Mouse (Mus musculus) spleen, postnatal 10 days (tissue): ENCODE data around the gene Igflr1.

Experiments used
- DNase-seq, 2 experiments: peaks; one replicate each; pipeline ENCODE4 v3.0.0; 2021 to 2022; ENCODE audit warnings: low spot score in 2 of 2

Gene Igflr1

DNA sequence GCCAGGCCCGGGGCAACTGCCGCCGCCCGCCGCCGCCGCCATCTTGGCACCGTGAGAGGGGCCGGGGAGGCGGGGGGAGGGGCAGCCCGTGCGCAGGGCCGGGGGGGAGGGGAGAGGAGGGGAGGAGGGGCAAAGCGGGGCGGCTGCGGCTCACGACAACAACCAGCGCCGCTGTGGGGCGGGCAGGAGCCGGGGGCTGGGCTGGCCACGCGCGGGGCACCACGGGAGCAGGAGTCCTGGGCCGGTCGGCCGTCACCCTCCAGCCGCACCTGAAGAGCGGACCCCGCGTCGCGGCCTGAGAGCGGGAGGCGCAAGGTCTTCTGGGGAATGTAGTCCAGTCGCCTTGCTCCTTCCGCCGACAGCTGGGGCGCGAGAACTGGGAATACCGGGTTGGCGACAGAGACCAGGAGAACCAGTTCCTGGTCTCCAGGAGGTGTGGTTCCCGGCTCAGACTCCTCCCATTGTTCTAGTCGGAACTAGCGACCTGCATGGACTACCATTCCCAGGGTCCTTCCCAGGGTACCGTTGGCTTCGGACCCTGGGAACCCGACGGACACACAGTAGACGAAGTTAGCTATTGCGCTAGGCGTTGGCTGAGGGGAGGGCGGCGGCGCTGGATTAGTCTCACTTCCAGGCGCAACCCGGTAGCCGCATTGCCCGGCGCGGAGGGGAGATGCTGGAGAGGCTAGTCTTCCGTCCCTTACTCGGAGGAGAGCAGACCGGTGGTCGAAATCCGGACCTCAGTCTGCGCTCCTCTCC, 23.6 kb downstream of the Igflr1 start, which contains the start of gene Kmt2b:
Kmt2b (minus strand) TSS at position 51 of the 759 bp plus-strand sequence.
- peak; percentile 89 to 95 for DNase-seq

DNA sequence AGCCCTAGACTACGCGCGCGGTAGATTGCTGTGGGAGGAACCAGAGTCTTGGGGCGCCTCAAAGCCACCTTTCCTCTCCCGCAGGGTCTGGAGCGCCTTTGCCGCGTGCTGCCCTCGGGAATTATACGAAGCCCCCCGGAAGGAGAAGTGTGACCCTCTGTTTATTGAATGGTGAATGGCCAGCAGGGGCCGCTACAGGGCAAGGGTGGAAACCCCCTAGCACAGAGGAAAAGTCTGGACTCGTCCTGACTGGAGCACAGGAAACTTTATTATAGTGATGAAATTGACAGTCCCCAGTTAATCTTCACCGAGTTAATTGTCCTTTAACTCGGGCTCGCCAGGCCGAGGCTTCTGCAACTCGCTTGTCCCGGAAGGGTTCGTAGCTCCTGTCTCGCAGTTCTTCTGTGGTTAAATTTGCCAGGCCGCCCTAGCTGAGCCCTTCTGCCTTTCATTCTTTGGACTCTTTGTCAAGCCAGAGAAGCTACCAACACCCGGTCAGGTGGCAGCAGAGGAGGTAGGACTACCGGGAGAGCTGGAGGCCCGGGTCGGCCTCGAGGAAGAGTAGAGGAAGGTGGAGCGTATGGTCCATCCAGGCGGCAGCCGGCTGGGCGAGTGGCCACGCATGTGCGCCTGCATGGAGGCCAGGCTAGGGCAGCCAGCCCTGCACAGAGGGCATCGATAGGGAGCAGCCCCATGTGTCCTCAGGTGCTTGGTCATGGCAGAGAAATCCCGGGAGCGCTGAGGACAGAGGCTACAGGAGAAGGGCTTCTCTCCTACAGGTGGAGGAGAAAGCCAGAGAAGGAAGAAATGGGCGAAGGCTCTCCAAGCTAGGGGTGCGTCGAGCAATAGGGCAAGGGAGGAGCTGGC, 24.4 kb downstream of the Igflr1 start:
- peak; percentile 86 to 91 for DNase-seq

DNA sequence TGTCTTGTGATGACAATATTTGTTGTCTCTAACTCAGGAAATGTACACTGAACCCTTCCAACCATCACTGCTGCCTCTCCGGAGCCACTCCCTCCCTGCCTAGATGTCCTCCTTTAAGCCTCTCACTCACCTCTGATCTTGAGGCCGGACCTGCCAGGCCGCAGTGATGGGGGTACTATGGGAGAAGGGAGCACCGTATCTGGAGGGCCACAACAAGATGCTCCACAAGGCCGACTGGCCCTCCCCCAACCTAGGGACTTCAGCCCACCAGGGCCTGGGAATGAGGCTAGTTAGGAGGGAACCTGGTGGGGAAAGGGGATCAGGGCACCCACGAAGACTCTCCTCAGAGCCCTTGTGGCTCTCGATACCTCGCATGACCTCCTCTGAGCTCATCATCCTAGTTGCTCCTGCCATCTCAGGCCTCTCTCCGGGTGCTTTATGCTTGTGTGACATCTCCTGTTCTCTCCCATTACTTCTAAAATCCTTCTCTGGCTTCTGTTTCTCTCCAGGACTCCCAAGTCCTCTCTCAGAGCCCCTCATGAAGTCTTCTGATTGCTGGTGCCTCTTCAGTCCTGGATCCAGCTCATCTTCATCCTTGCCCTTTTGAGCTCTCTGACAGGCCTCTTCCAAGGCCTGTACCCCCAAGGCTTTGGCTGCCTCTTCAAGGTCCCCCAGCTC, 25.8 kb downstream of the Igflr1 start:
- no peak for DNase-seq

DNA sequence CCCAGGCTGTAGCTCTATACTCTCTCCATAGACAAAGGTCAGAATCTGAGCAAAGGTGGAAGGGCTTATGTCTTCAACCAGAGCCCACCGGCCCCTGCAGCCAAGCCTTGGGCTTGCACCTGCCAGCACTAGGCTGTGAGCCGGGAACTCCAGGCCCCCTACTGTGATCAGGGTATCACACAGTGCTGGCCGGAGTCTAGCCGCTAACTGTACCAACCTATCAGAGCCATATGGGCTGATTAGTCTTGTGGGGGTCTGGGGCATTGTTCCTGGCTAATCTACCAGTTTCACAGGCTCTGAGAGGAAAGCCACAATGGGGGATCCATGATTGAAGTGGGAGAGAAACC, 26.4 kb downstream of the Igflr1 start:
- DNase-seq, result no peak

DNA sequence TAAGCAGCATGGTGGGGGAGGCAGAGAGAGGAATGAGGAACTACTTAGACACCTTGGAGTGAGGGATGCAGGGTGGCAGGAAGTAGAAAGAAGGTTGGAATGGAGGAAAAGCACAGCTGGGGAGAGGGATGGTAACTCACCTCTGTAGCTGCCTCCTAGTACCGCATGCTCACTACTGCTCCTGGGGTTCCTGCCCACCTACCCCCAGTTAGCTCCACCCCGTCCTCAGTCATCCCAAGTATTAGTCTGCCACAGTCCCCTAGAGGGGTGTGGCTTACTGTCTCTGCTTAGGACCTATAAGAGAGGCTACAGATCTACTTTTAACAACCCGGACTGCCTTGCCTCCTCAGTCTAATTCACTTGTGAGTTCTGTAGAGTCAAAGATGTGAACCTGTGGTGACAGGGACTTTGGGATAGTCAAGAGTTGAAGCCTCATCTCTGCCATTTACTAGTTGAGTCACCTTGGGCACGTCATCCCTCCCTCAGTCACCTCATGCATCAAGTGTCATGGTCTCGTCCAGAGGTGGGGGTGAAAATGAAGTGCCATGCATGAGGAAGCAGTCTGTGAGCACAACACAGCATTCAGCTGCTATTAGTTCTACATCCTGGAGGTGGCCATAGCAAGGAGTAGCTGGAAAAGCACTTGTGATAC, 27.7 kb downstream of the Igflr1 start:
- no peak for DNase-seq

DNA sequence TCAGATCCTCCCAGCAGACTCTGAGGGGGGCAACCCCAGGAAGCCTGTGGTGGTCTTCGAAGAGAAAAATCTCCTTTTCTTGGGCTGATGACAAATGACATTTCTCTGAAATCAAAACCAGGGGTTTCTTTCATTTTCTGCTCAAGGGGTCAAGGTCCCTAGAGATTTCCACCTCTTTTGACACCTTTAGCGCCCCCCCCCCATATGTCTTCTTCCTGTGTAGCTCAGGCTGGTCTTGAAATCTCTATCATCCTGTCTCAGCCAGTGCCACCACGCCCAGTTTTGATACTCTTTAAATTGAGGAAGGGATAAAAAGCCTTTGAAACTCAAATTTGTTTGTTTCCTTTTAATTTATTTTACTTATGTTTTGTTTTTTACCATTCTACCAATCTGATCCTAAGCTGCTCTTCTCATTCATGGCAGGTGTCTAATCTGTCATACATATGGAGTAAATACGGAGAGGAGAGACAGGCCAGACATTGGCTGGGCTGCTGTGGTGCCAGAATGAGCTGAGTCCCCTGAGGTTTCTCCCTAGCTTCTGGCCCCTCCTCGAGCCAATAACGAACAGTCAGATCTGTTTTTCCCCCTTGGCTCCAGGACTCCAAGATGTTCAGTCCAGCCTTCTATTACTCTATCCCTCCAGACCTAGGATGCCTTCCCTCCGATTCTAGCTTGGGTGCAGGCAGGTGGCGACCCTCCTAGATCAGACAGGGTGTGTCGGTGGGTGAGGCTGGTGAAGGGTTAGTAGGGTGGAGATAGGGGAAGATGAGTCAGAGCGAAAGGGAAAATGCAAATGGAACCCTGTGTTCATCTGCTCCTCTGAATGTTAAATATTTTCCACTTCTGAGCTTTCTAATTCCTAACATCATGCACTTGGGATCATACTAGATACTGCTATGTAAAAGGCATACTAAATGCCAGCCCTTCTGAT, 28.6 kb downstream of the Igflr1 start:
- DNase-seq, result no peak

DNA sequence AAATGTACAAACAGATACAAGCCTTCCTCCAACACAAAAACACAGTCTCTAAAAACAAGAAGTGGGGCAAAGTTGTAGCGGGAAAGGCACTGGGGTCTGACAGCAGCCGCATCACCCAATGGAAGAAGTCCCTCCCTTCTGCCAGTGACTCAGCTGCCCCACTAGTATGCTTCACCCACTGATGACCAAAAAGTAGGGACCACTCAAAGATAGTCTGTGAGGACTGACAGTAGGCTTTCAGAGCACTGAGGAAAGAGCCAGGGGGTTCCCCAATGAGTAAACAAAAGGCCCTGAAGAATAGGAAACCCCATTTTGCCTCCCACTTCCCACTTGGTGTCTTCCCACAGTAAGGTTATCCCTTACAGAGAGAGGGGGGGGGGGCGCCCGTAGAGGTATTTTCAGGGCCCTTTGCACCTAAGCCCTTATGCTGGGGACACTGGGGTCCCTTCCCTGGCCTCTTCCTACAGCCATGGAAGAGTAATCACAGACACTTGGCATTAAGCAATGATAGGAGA, 29.3 kb downstream of the Igflr1 start:
- no peak for DNase-seq

DNA sequence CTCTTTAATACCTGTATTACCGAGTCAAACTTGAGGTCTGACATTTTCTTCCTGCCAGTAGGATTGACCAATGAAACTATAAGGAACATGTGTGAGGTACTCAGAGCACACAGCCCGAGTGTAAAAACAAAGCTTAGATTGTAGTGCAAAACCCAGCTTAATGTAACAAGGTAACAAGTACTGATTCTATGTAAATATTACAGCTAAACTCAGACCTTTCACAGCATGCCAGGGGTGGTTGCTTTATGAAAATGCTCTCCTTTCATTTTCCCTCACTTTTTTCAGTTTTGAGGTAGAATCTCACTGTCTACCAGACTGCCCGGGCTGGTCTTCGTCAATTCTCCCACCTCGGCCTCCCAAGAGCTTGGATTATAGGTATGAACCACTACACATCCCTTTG, 30.9 kb downstream of the Igflr1 start:
- no peak for DNase-seq

DNA sequence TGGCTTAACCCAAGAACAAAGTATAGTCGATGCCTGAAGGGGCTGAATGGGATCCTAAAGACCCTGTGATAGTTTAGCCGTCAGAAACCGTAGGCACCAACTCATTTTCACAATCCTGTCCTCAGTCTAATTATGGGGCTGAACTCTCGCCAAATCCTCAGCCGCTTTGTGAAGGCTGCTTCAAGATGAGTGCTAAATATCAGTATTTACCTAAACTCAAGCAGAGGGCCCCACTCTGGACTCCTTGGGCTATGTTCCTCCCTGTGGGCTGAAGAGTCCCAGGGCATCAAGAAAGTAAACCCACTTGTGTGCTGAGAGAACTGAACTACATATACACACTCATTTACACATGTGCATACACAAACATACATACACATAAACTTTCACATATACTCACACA, 31.6 kb downstream of the Igflr1 start:
- no peak for DNase-seq

DNA sequence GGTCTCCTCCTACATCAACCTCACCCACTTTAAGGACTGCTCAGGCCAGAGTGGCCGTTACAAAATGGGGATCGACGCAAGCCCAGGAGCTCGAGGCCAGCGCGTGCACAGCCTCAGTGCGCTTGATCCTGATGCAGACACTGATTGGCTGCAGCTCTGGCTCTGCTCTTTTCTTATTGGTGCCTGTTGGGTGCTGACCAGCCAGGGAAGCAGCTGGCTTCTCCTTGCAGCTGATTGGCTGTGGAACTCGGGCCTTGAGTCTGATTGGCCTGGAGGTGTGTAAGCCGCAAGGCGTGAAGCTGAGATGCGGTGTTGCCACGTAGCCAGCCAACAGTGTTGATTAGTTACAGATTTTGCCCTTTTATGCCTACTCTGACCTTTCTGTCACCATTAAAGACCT, 33.6 kb downstream of the Igflr1 start, which contains the start of gene Zbtb32:
Zbtb32 (minus strand) TSS at position 124 of the 400 bp plus-strand sequence.
- DNase-seq, result no peak

DNA sequence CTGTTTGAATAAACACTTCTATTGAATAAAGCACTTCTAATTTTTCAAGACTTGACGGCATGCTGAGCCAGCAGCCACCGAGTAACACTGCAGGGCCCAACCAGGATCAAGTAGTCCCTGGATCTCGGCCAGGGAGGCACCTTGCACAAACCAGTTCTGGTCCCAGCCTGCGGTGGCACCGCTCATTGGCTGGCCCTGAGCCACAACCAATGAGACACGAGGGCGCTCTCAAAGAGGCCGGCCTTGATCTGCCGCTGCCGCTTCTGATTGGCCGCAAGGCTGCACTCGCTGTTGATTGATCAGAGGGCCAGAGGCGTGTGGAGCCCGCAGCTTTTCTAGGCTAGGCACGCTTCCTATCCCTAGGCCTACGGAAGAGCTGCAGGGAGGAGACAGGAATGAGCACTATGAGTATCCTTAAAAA, 34.7 kb downstream of the Igflr1 start:
- DNase-seq, result peak; percentile 53 to 86

DNA sequence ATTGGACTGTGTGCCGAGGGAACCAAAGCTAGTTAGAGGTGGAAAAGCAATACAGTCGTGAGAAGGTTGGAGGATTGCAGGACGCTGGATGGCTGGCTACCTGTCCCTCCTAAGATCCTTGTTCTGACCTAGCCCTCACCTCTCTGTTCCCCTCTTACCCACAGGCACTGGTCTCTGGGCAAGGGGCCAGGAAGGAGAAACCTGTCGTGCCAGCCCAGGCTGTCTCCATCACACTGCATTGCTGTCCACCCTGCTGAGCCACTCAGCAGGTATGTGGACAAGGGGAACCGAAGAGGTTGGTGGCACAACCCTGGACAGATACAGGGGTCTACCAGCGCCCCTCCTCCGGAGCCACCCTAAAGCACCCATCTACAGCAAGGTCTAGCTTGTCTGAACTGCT, 35.4 kb downstream of the Igflr1 start:
- no peak for DNase-seq

DNA sequence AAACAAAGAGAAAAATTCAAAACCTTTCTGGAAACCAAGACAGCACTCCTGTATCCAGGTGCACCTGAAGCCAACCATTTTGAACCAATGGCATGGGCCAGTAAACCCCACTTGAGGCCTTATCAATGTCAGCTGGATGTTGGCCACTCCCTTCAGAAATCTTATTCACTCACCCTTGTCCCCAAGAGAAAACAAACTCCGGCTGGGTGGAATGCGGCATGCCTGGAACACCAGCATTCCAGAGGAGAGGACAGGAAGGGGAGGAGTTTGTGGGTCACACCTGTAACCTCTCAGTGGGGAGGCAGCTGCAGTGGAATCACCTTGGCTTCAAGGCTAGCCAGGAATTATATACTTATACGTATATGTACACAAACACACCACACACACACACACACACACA, 37.4 kb downstream of the Igflr1 start:
- no peak for DNase-seq

DNA sequence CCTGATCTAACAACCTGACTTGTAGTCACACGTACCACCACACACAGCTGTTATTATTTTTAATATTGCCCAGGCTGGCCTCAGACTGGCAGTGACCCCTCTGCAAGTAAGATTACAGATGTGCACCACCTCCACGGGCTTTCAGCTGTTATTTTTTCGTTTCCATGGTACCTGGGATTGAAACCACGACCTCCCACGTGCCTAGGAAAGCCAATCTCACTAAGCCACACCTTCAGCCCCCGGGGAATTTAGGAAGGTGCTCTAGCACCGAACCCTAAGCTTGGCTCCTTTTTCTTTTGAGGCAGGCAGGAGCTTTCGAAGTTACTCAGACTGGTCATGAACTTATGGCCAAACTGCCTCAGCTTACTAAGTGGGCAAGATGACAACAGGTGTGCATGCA, 39.2 kb downstream of the Igflr1 start:
- no peak for DNase-seq

DNA sequence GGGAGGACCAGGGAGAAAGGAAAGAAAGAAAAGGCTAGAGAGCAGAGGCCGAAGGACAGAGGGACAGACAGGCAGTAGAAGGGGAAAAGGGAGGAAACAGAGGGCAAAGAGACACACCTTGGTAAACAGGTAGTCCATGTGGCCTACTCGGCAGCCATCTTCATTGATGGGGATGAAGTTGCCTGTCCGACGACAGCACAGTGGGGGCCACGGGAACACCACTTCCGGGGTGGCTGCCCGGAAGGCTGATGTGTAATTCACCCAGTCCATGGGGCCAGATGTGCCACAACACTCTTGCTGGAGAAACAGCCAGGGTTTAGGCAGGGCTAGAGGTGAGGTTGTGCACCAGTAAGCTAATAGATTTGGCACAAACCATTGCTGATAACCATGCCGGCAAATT, 39.7 kb downstream of the Igflr1 start:
- no peak for DNase-seq

DNA sequence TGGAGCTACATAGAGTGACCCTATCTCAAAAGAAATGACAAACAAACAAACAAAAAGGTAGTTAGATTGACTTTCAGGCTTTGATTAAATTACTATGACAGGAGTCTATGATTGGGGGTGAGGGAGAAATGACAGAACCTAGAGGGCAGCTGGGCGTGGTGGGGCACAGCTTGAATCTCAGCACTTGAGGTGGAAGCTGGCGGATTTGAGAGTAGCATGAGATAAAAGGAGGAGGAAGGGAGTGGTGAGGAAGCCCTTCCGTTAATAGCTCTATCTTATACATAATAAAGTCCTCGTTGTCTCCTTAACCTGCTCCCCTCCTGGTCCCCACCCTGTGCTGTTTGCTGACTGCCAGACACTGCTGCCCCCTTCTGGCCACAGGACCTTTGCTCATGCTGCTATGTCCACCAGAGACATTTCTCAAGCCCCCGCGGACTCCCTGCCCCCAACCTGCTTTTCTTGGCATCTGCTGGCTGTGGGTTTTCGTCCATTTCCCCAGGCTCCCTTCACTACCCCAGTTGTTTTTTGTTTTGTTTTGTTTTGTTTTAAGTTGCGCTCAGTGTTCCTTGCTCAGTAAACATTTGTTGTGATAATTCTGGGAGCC, 42.6 kb downstream of the Igflr1 start:
- peak; percentile 39 to 82 for DNase-seq

DNA sequence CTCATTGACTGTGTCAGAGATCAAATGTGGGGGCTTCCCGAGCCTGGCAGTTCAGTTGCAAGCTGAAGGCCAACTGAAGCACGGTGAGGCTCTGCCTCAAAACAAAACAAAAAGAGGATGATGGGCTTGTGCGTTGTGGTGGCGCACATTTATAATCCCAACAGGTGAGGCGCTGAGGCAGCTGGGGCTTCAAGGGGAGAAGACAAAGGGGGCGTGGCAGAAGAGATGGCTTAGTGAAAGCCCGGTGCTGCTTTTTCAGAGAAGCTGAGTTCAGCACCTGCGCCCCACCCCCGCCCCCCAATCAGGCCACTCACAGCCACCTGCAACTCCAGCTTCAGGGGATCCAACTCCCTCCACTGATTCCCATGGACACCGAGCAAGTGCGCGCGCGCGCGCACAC, 43.2 kb downstream of the Igflr1 start:
- DNase-seq, result no peak

DNA sequence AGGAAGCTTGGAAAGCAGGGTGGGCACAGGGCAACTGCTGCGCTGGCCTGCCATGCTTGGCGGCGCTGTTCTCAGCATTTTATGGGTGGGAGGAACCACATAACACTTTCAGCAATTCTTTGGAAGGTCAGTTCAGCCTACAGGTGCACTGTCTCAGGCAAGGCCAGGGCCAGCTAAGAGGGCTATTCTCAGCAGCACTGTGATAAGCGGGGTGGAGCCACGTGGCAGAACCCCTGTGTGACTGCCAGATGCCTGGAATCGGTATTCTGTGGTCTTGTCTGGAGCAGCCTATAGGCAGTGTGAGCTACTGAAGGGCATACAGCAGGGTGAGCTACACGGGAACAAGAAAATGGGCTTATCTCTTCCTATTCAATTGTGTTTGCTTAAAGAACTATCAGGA, 44.8 kb downstream of the Igflr1 start:
- no peak for DNase-seq

DNA sequence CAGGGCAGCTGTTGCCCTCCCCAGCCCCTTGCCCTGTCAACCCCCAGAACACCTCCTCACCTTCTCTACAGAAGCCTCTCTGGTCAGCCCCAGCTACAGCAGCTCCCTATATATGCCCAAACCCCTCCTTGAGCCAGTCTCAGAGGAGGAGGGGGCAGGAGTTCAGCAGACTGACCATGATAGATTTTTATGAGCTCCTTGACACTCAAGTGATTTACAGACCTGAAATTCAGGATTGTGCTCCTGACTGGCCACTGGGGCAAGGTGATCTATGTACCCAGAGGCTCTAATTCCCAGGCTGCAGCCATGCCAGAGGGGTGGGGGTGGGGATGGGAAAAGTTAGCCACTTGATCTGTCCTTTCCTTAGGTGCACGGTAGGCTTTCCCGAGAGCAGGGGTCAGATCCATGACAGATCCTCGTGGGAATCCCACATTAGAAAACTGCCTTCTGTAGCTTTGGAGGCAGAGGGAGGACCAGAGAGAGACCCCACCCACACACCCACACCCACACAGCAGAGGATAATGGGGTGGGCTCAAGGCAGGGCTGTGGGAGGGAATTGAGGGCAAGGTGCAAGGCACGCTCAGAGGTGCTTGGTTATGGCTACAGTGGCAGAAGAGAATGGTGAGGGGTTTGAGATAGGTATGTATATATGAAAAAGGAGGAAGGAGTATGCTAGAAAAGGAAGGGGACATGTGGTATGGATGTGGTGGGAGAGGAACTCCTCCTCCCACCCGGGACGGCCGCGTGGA, 47.6 kb downstream of the Igflr1 start, which contains the start of gene Upk1a:
Upk1a (minus strand) TSS at position 194 of the 749 bp plus-strand sequence.
- DNase-seq, result no peak
